Mouse (Mus musculus) neural tube, embryonic 14.5 days (tissue): ENCODE results near the gene Ap1m1. TPM values are rescaled to one million over a fixed set of nuclear protein-coding genes. Genes with fewer than 3 reads are reported as not detected.

Experiments
- ATAC-seq: fragments of 200-750 bp; cut with Nextera tagmentation; 2 replicates; pipeline ENCODE4 v1.8.0; 2017; ENCODE audit warnings: low read depth, mild to moderate bottlenecking, moderate TSS enrichment, moderate library complexity
- H3K27ac ChIP-seq: fragments of 300-500 bp; sonication (generic); 2 replicates; pipeline ENCODE4 v1.5.1; 2014; ENCODE audit warnings: low read depth, mild to moderate bottlenecking, control low read depth, low read length, moderate library complexity, mixed read lengths
- H3K27me3 ChIP-seq: fragments of 300-500 bp; sonication (generic); 2 replicates; pipeline ENCODE4 v1.6.1; 2014; ENCODE audit warnings: low read length; ENCODE audit not compliant: control insufficient read depth, insufficient read depth
- H3K36me3 ChIP-seq: fragments of 300-500 bp; sonication (generic); 2 replicates; pipeline ENCODE4 v1.6.1; 2014; ENCODE audit warnings: low read length, mixed read lengths; ENCODE audit not compliant: control insufficient read depth, insufficient read depth
- H3K4me1 ChIP-seq: fragments of 300-500 bp; sonication (generic); 2 replicates; pipeline ENCODE4 v1.6.1; 2014; ENCODE audit warnings: low read length; ENCODE audit not compliant: control insufficient read depth, insufficient read depth
- H3K4me2 ChIP-seq: fragments of 300-500 bp; sonication (generic); 2 replicates; pipeline ENCODE4 v1.6.1; 2014; ENCODE audit warnings: mild to moderate bottlenecking, low read depth, low read length, control low read depth
- H3K4me3 ChIP-seq: fragments of 300-500 bp; sonication (generic); 2 replicates; pipeline ENCODE4 v1.5.1; 2014; ENCODE audit warnings: low read depth, low read length, control low read depth, mixed read lengths
- H3K9ac ChIP-seq: fragments of 300-500 bp; sonication (generic); replicated peaks from 2 replicates; pipeline ENCODE4 v1.6.1; 2014; ENCODE audit warnings: low read depth, mild to moderate bottlenecking, control low read depth, low read length, mixed read lengths
- H3K9me3 ChIP-seq: fragments of 300-500 bp; sonication (generic); 2 replicates; pipeline ENCODE4 v1.6.1; 2016; ENCODE audit warnings: low read length; ENCODE audit not compliant: control insufficient read depth
- WGBS: fragments of 180-500 bp; shearing (Covaris S2); extraction: QIAGEN DNeasy Blood & Tissue Kit; methylation state at CpG from one replicate; pipeline ENCODE4 v1.1.7; 2014; 5-methylcytosine and 5-hydroxymethylcytosine counted together
- polyA plus RNA-seq: library from polyadenylated mRNA; unstranded; fragments of >200 nt; fragmentation: Nextera tagmentation; extraction: Ambion mirVana; gene quantifications from 2 replicates; pipeline ENCODE4 v1.2.1, GENCODE M21; 2014

The Ap1m1 gene
- polyA plus RNA-seq, 1 experiment from 2014 or later, result 235 TPM

DNA sequence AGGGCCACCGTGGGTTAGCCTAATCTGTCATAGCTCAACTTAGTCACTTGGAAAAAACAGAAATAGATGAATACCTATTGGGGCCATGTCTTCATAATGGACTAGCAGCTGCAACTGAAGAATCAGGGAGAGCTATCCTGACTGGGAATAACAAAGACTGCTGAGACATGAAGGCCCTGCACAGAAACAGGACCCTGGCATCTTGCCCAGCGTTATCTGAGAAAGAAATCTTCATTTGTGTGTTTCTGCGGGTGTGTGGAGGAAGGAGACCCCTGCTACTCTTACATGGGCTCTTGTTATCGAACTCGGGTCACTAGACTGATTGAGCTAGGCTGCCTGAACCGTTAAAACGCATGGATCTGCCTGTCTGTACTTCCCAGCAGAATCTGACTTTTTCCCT lies 1.1 kb downstream of the Ap1m1 start:
- no peak for ATAC-seq
- 64% methylated on average over 7 of the region's 7 CpGs for WGBS
- H3K4me3 ChIP-seq, result peak overlapping the region; percentile 74
- peaks cover 14% of the 10 kb centered on the region for H3K4me1 ChIP-seq
- no peaks in the 10 kb centered on the region for H3K9me3 ChIP-seq
- H3K4me2 ChIP-seq, result peak overlapping the region; percentile 80
- H3K36me3 ChIP-seq, result peaks cover 4% of the 10 kb centered on the region; the same call in 1 of the 2 replicates
- no peaks in the 10 kb centered on the region for H3K27me3 ChIP-seq
- no peak overlapping the region for H3K27ac ChIP-seq
- H3K9ac ChIP-seq, result peak overlapping the region; percentile 70; the same call in 1 of the 2 replicates

DNA sequence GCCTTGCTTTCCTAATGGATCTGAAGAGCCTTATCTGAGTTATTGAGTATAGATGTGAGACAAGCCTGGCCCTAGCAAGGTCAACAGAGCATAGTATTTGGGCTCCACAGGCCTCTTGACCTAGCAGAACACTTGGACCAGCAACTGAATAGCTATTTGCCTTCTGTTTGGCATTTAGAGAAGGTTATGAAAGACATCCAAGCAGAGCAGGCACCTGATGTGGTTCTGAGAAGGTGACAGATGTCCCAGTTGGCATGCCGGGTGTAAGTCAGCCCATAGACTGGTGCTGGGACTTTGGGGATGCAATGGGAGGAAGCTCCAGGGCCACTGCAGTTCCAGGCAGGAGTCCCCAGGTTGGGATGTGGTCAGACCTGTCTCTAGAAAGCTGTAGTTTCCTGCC lies 2.4 kb downstream of the Ap1m1 start:
- ATAC-seq, result no peak
- Histone ChIP-seq H3K4me1 (peaks cover 14% of the 10 kb centered on the region), H3K27ac (no peak overlapping the region), H3K9ac (no peak overlapping the region), H3K9me3 (no peaks in the 10 kb centered on the region), H3K27me3 (no peaks in the 10 kb centered on the region), H3K4me3 (no peak overlapping the region), H3K4me2 (no peak overlapping the region), H3K36me3 (peaks cover 4% of the 10 kb centered on the region; the same call in 1 of the 2 replicates)
- WGBS, result 100% methylated on average over 1 of the region's 1 CpGs

GRCm38 (mm10) chr8:72244610-72245009 lies 4.8 kb downstream of the Ap1m1 start:
- no peaks in the 10 kb centered on the region for H3K9me3 ChIP-seq
- no peak overlapping the region for H3K9ac ChIP-seq
- H3K27ac ChIP-seq, result no peak overlapping the region
- no peaks in the 10 kb centered on the region for H3K27me3 ChIP-seq
- 86% methylated on average over 2 of the region's 2 CpGs for WGBS
- H3K4me1 ChIP-seq, result peaks cover 14% of the 10 kb centered on the region
- peaks cover 4% of the 10 kb centered on the region; the same call in 1 of the 2 replicates for H3K36me3 ChIP-seq
- no peak overlapping the region for H3K4me3 ChIP-seq
- H3K4me2 ChIP-seq, result no peak overlapping the region
- no peak for ATAC-seq

GRCm38 (mm10) chr8:72257171-72257901 lies 17.5 kb downstream of the Ap1m1 start:
- no peaks in the 10 kb centered on the region for H3K9me3 ChIP-seq
- no peak overlapping the region for H3K4me2 ChIP-seq
- ATAC-seq, result peak; percentile 28; the same call in 1 of the 2 replicates
- 50% methylated on average over 7 of the region's 7 CpGs for WGBS
- no peak overlapping the region for H3K27ac ChIP-seq
- H3K4me3 ChIP-seq, result no peak overlapping the region
- H3K36me3 ChIP-seq, result peaks cover 17% of the 10 kb centered on the region
- no peak overlapping the region for H3K9ac ChIP-seq
- no peaks in the 10 kb centered on the region for H3K4me1 ChIP-seq
- H3K27me3 ChIP-seq, result no peaks in the 10 kb centered on the region

GRCm38 (mm10) chr8:72257902-72258238 lies 18.1 kb downstream of the Ap1m1 start:
- Histone ChIP-seq H3K27ac (no peak overlapping the region), H3K9ac (no peak overlapping the region), H3K27me3 (no peaks in the 10 kb centered on the region), H3K9me3 (no peaks in the 10 kb centered on the region), H3K4me2 (no peak overlapping the region), H3K4me1 (no peaks in the 10 kb centered on the region), H3K4me3 (no peak overlapping the region), H3K36me3 (peaks cover 13% of the 10 kb centered on the region)
- WGBS, result 93% methylated on average over 1 of the region's 1 CpGs
- ATAC-seq, result no peak

DNA sequence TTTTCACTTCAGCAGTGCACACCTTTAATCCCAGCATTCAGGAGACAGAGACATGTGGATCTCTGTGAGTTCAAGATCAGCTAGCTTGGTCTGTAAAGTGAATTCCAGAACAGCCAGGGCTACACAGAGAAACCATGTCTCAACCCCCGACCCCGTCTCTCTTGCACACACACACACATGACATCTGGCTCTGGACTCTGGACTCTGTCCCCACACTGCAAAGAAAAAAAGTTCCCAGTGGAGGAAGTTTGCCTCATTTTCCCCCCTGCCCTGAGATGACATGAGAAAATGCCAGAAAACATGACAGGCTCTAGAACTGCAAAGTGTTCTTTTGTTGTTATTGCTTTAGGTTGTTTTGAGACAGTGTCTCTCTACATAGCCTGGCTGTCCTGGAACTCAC lies 20.0 kb downstream of the Ap1m1 start:
- 65% methylated on average over 2 of the region's 2 CpGs for WGBS
- H3K4me2 ChIP-seq, result no peak overlapping the region
- no peaks in the 10 kb centered on the region for H3K27me3 ChIP-seq
- no peak overlapping the region for H3K9ac ChIP-seq
- H3K36me3 ChIP-seq, result peaks cover 3% of the 10 kb centered on the region; the same call in 1 of the 2 replicates
- no peaks in the 10 kb centered on the region for H3K4me1 ChIP-seq
- H3K27ac ChIP-seq, result no peak overlapping the region
- H3K9me3 ChIP-seq, result no peaks in the 10 kb centered on the region
- no peak for ATAC-seq
- H3K4me3 ChIP-seq, result no peak overlapping the region

GRCm38 (mm10) chr8:72260585-72260984 lies 20.8 kb downstream of the Ap1m1 start:
- Histone ChIP-seq H3K9ac (no peak overlapping the region), H3K27ac (no peak overlapping the region), H3K4me2 (no peak overlapping the region), H3K4me3 (no peak overlapping the region), H3K36me3 (0 out of 2 replicates have a peak, but pooled peaks cover under 1% of the 10 kb centered on the region), H3K9me3 (no peaks in the 10 kb centered on the region), H3K27me3 (no peaks in the 10 kb centered on the region), H3K4me1 (no peaks in the 10 kb centered on the region)
- 0 out of 2 replicates have a peak, but pooled peaks have one; percentile 3 for ATAC-seq
- WGBS, result 58% methylated on average over 4 of the region's 4 CpGs

- no peak overlapping the region for H3K9ac ChIP-seq
- peak; percentile 72 for ATAC-seq
- no peaks in the 10 kb centered on the region for H3K27me3 ChIP-seq
- H3K36me3 ChIP-seq, result no peaks in the 10 kb centered on the region
- 35% methylated on average over 2 of the region's 2 CpGs for WGBS
- no peak overlapping the region for H3K4me2 ChIP-seq
- no peaks in the 10 kb centered on the region for H3K4me1 ChIP-seq
- H3K27ac ChIP-seq, result no peak overlapping the region
- no peaks in the 10 kb centered on the region for H3K9me3 ChIP-seq
- no peak overlapping the region for H3K4me3 ChIP-seq
Measured at GRCm38 (mm10) chr8:72261019-72261418, 21.2 kb downstream of the Ap1m1 start.

DNA sequence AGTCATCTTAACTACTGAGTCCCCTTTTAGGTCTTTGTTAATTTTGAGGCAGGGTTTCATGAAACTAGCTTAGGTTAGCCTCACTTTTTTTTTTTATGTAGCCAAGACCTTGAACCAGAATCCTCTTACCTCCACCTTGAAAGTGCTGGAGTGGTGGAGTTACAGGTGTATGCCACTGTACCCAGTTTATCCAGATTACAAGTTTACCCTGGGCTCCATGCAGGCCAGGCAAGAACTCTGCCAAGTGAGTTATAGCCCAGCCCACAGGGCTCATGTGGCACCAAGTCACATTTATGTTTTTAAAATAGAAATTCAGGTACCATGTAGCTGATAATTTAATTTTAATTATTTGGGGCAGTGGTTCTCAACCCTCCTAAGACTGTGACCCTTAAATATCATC lies 21.6 kb downstream of the Ap1m1 start:
- no peak for ATAC-seq
- H3K27me3 ChIP-seq, result no peaks in the 10 kb centered on the region
- no peaks in the 10 kb centered on the region for H3K36me3 ChIP-seq
- no peak overlapping the region for H3K4me2 ChIP-seq
- H3K4me3 ChIP-seq, result no peak overlapping the region
- no peak overlapping the region for H3K27ac ChIP-seq
- no peaks in the 10 kb centered on the region for H3K4me1 ChIP-seq
- H3K9me3 ChIP-seq, result no peaks in the 10 kb centered on the region
- no peak overlapping the region for H3K9ac ChIP-seq
